Comparison of ENCODE assay signal across 43 mouse cellular contexts in the genomic region with DNA sequence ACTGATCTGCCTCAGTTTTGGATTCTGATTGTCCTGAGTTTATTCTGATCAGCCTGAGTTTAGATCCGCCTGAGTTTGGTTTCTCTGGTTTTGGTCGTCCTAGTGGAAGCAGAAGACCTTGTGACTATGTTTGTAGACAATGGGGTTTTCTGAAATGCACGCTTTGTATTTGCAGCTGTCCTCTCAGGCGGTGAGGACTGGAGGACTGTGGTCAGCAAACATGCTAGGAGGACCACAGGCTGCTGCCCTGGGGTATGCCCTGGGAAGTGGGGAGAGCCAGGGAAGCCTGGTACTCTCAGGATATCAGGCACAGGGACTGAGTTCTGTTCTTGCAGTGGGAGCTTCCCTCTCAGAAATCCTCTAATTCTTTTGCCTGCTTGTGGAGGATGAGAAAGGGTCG. TPM values are rescaled to one million over a fixed set of nuclear protein-coding genes. Genes with fewer than 3 reads are reported as not detected.
"Had no signal": no experiment of that assay in that cellular context is flagged by ENCODE, and none has a peak within 500 bp of the region (broad histone marks: within the 10 kb centered on the region; RNA-seq: fewer than 3 reads in every experiment).

No protein-coding gene starts in this region.

- DNase-seq: heart, postnatal 10 days; heart, postnatal 14 days; heart, postnatal 36 days; heart, postnatal 4 days; kidney, adult 11 months; kidney, adult 18-20 months; kidney, adult 2 months; kidney, adult 8-10 months; kidney, adult 9 months; kidney, postnatal 10 days; kidney, postnatal 14 days; kidney, postnatal 25 days; kidney, postnatal 36 days; kidney, postnatal 4 days; layer of hippocampus, adult 9-11 months; layer of hippocampus, postnatal 36 days had no signal

- H3K9ac ChIP-seq: heart, embryonic 12.5 days; heart, embryonic 13.5 days; heart, embryonic 15.5 days; hindbrain, embryonic 12.5 days; hindbrain, embryonic 13.5 days; hindbrain, embryonic 14.5 days; hindbrain, embryonic 15.5 days; intestine, embryonic 15.5 days; kidney, embryonic 15.5 days had no signal

- ATAC-seq: hindbrain, embryonic 16.5 days; hindbrain, postnatal 0 days; inflammation-experienced regulatory T-cells, adult 6 months; intestine, embryonic 15.5 days; intestine, embryonic 16.5 days; intestine, postnatal 0 days had no signal

- H3K9me3 ChIP-seq: heart, embryonic 10.5 days; heart, embryonic 12.5 days; heart, embryonic 13.5 days; heart, embryonic 15.5 days; hindbrain, embryonic 10.5 days; hindbrain, embryonic 12.5 days; hindbrain, embryonic 13.5 days; hindbrain, embryonic 15.5 days; intestine, embryonic 15.5 days; kidney, embryonic 15.5 days had no signal

- H3K27me3 ChIP-seq: heart, embryonic 12.5 days; heart, embryonic 13.5 days; heart, embryonic 15.5 days; hindbrain, embryonic 12.5 days; hindbrain, embryonic 13.5 days; hindbrain, embryonic 15.5 days; intestine, embryonic 15.5 days; kidney, embryonic 15.5 days had no signal

- H3K4me2 ChIP-seq: heart, embryonic 11.5 days; heart, embryonic 12.5 days; heart, embryonic 13.5 days; heart, embryonic 15.5 days; hindbrain, embryonic 12.5 days; hindbrain, embryonic 13.5 days; hindbrain, embryonic 14.5 days; hindbrain, embryonic 15.5 days; intestine, embryonic 15.5 days; kidney, embryonic 15.5 days had no signal

- H3K36me3 ChIP-seq: heart, embryonic 10.5 days; heart, embryonic 12.5 days; heart, embryonic 13.5 days; heart, embryonic 15.5 days; hindbrain, embryonic 10.5 days; hindbrain, embryonic 12.5 days; hindbrain, embryonic 13.5 days; hindbrain, embryonic 15.5 days; intestine, embryonic 15.5 days; kidney, embryonic 15.5 days had no signal

- H3K27ac ChIP-seq: heart, embryonic 10.5 days; heart, embryonic 13.5 days; heart, embryonic 15.5 days; hindbrain, embryonic 10.5 days; hindbrain, embryonic 12.5 days; hindbrain, embryonic 13.5 days; hindbrain, embryonic 14.5 days; hindbrain, embryonic 15.5 days; hindbrain, postnatal 0 days; intestine, embryonic 15.5 days; kidney, embryonic 15.5 days; kidney, postnatal 0 days; layer of hippocampus, adult 2 months had no signal

- H3K4me1 ChIP-seq: heart, embryonic 10.5 days; heart, embryonic 12.5 days; heart, embryonic 13.5 days; heart, embryonic 15.5 days; hindbrain, embryonic 10.5 days; hindbrain, embryonic 12.5 days; hindbrain, embryonic 13.5 days; hindbrain, embryonic 15.5 days; intestine, embryonic 15.5 days; kidney, embryonic 15.5 days had no signal

- H3K4me3 ChIP-seq: heart, embryonic 10.5 days; heart, embryonic 12.5 days; heart, embryonic 13.5 days; heart, embryonic 15.5 days; hindbrain, embryonic 10.5 days; hindbrain, embryonic 12.5 days; hindbrain, embryonic 13.5 days; hindbrain, embryonic 15.5 days; intestine, embryonic 15.5 days; kidney, embryonic 15.5 days; layer of hippocampus, adult 2 months had no signal

RNA-seq across cellular contexts. Expression of gene Vmn2r78, which starts 22.4 kb away (rescaled TPM):
- polyA plus RNA-seq: heart, embryonic 10.5 days; heart, embryonic 11.5 days; heart, embryonic 12.5 days; heart, embryonic 13.5 days; heart, embryonic 14.5 days; heart, embryonic 15.5 days; heart, embryonic 16.5 days; heart, postnatal 0 days; hindbrain, embryonic 10.5 days; hindbrain, embryonic 11.5 days; hindbrain, embryonic 12.5 days; hindbrain, embryonic 13.5 days; hindbrain, embryonic 14.5 days; hindbrain, embryonic 15.5 days; hindbrain, embryonic 16.5 days; hindbrain, postnatal 0 days; inflammation-experienced regulatory T-cells, adult 6 months; intestine, embryonic 14.5 days; intestine, embryonic 15.5 days; intestine, embryonic 16.5 days; intestine, postnatal 0 days; kidney, embryonic 14.5 days; kidney, embryonic 15.5 days; kidney, embryonic 16.5 days; kidney, postnatal 0 days; large intestine, adult 2 months had no signal

RNA-seq across cellular contexts. Expression of gene Vmn2r79, which starts 58.6 kb away (rescaled TPM):
- polyA plus RNA-seq: heart, embryonic 10.5 days; heart, embryonic 11.5 days; heart, embryonic 12.5 days; heart, embryonic 13.5 days; heart, embryonic 14.5 days; heart, embryonic 15.5 days; heart, postnatal 0 days; hindbrain, embryonic 10.5 days; hindbrain, embryonic 11.5 days; hindbrain, embryonic 12.5 days; hindbrain, embryonic 13.5 days; hindbrain, embryonic 14.5 days; hindbrain, embryonic 15.5 days; hindbrain, embryonic 16.5 days; hindbrain, postnatal 0 days; intestine, embryonic 14.5 days; intestine, embryonic 15.5 days; intestine, embryonic 16.5 days; intestine, postnatal 0 days; kidney, adult 2 months; kidney, embryonic 14.5 days; kidney, embryonic 15.5 days; kidney, embryonic 16.5 days; kidney, postnatal 0 days; large intestine, adult 2 months had no signal
